Mouse (Mus musculus): Measurements from ENCODE around the gene Zzef1.

Gene Zzef1

DNA sequence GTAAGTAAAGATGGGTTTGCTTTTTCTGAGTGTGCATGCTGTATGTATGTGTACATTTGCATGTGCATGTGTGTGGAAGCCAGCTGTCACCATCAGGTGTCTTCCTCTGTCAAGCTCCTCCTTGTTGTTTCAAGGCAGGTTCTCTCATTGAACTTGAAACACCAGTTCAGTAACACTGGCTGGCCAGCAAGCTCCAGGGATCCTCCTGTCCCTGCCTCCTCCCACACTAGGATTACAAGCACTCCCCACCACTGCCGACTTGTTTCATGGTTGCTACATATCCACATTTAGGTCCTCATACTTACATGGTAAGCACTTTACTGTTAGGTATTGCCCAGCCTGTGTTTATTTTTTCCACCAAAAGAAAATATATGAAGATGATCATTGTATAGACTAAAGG lies 96.6 kb downstream of the Zzef1 start:
- no peak for DNase-seq (ENCODE audit: low read depth, low spot score)

DNA sequence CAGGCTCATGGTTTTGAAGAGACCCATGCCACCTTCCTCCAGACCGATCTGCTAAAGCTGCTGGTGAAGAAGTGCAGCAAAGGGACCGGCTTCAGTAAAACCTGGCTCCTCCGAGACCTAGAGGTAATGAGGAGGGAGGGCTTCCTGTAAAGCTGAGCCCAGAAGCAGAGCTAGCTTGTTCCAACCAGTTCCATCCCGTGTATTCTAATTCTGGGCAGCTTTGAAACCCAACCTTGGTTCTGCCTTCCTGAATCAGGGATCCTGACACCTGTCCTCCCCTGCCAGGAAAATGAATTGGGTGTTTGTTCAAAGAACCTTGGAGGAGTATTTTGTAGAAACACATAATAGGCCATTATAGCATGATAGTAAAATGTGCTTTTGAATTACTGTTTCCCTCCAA lies 112.4 kb downstream of the Zzef1 start:
- no peak for DNase-seq (ENCODE audit: low read depth, low spot score)

- no peak for DNase-seq (ENCODE audit: low read depth, low spot score)
These were observed 121.4 kb downstream of the Zzef1 start for GRCm38 (mm10) chr11:72917299-72917996.

- no peak for DNase-seq (ENCODE audit: low read depth, low spot score)
These were observed 127.1 kb downstream of the Zzef1 start for GRCm38 (mm10) chr11:72923116-72923515.

DNA sequence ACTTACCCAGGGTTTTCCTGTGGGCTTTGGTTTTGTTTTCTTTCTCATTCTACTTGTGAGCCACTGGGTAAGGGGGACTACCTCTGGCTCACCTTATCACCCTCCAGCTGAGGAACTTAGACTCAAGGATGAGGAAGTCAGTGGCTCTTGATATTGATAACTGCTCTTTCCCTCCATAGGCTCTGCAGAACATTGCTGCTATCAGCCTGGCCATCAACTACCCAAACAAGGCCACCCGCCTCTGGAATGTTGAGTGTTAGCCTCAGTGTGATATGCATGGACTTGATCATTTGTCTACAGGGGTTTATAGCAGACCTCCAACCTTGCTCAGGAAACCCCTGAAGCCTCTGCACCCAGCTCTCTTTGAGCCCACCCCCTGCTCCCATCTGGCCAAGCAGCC lies 128.4 kb downstream of the Zzef1 start:
- no peak for DNase-seq (ENCODE audit: low read depth, low spot score)

DNA sequence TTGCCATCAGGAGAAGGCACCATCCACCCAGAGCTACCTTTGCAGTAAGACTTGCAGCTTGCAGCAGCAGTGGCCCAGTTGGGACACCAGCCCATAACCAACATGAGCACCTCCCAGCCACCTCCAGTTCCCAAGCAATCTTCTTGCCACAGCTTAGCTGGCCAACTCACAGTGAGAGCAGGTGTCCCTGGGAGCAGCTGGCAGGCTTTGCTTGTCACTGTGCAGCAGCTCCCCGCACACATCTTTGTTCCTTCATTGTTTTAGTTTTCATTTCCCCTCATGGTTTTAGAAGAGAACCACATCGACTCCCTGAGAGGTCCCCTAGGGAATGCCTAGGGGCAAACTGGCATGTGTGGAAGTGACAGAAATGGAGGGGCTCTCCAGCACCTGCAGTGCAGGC lies 129.0 kb downstream of the Zzef1 start:
- no peak for DNase-seq (ENCODE audit: low read depth, low spot score)

GRCm38 (mm10) chr11:72926226-72926890 lies 130.3 kb downstream of the Zzef1 start:
- DNase-seq (ENCODE audit: low read depth, low spot score): no peak

DNA sequence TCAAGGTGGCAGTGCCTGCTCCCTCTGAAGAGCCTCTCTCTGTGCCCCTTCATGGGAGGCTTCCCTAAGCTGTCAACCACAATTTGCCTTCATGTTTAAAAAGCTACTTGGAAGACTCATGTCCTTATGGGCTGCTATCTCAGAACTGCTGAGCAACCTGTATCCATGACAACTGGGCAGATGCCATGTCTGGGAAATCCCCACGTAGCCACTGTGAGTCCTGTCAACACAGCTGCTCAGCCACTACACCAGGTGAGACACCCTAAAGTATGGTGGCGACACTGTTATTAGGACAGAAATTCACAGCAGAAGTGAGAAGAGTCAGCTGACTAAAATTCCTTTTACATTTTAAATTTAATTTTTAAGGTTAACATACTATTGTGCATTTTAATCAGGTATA lies 132.5 kb downstream of the Zzef1 start:
- no peak for DNase-seq (ENCODE audit: low read depth, low spot score)

DNA sequence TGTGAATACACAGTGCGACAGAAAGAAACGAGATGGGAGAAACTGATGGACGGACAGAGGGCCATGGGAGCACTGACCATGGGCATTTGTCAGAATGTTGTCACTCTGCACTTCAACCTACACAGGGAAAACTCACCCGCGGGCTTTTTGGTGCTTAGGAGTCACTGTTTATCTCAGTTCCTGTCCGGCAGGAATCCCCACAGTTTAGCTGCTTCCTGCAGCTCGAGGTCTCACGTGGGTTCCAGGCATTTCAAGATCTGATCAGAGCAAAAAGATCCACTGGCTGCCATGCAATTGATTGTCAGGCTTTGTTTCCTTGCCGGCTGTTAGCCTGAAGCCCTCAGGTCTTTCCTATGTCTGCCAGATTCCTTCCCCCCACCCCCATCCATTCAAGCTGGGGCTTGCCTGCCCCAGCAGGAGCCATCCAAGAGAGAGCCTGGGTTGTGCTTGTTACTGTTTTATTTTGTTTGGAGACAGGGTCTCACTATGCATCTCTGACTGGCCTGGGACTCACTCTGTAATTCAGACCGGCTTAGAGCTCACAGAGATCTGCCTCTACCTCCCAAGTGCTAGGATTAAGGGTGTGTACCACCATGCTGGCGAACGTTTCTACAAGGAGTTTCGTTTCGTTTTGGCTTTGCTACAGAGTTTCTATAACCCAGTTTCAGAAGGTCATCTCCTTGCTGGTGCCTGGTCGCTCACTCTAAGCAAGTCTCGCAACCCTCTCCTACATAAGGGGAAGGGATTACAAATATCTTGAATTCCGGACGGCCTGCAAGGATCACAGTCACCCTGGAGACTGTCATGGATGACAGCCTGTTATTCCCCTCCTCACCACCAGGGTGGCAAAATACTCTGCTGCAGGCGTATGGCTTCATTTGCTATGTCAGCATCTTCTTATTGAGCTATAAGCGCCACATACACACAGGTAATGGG lies 144.4 kb downstream of the Zzef1 start:
- DNase-seq (ENCODE audit: low read depth, low spot score): no peak

GRCm38 (mm10) chr11:72944996-72945793 lies 149.2 kb downstream of the Zzef1 start:
- no peak for DNase-seq (ENCODE audit: low read depth, low spot score)

GRCm38 (mm10) chr11:72945875-72946559 lies 150.0 kb downstream of the Zzef1 start:
- DNase-seq (ENCODE audit: low read depth, low spot score): no peak

GRCm38 (mm10) chr11:72946560-72947119 lies 150.6 kb downstream of the Zzef1 start:
- no peak for DNase-seq (ENCODE audit: low read depth, low spot score)

- DNase-seq (ENCODE audit: low read depth, low spot score): no peak
These were observed 151.8 kb downstream of the Zzef1 start for GRCm38 (mm10) chr11:72947840-72948239.

DNA sequence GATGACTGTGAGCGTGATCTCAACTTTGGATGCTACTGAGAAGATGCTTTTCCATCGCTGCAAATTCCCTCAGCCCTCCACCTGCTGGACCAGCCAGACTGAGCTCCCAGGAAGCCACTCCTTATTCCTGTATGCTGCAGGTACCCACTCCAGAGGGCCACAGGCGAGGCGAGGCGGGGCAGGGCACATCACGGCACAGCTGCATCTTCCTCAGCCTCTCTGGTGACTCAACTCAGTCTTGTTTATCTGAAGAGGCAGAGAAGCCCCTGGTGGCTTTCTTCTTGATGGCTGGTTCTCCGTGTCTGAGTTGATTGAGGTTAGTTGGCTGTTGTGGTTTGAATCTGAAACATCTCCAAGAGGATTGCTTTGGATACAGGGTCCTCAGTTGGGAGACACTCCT lies 152.2 kb downstream of the Zzef1 start:
- DNase-seq (ENCODE audit: low read depth, low spot score): no peak

DNA sequence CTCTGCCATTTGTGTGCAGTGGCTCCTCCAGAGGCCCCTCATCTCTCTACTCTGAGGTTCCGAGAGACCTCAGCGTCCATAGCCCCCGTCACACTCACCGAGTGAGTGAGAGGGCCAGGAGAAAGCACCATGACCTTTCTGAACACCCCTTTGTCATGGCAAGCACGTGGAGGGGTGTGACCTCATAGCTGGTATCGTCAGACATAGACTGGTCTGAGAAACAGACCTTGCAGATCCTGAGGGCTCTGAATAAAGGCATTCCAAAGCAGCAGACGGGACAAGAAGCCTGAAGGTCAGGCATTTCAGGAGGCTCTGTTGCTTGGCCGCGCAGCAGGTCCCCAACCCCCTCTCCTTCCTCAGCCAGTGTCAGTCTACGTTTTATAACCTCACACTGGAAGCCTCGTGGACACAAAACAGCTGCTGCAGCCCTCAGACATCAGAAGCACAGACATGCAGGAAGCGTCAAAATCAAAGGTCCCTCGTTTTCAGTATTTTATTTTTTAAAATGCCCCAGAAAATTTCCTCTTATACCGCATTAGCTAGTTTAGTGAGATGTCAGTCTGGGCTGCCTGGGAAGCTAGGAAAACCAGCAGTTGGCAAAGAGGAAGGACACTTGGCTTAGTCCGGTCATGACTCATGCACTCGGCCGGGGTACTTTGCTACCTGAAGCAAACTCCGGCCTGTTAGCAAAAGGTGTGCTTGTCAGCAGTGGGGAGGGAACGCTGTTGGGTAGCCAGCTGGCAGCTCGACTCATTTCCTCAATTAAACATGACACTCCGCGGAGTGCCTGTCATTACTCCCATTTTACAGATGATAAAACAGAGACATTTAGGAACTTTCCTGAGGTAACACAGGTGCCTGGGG lies 155.3 kb downstream of the Zzef1 start:
- no peak for DNase-seq (ENCODE audit: low read depth, low spot score)

DNA sequence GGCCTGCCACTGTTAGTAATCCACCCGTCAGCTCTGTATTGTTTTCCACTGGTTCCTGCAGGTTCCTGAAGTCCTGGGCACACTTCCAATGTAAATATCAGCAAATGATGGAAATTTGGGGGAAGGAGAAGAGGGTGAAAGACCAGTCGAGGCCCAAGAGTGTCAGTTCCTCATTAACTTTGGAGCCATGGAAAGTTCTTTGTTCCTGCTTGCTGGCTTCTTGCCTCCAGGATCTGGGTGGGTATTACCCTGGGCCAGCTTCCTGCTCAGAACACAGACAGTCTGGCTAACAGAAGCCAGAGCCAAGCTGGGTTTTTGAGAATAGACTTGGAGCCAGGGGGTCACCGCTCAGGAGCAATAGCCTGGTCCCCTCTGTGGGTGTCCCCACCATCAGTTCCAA lies 156.2 kb downstream of the Zzef1 start:
- no peak for DNase-seq (ENCODE audit: low read depth, low spot score)

DNA sequence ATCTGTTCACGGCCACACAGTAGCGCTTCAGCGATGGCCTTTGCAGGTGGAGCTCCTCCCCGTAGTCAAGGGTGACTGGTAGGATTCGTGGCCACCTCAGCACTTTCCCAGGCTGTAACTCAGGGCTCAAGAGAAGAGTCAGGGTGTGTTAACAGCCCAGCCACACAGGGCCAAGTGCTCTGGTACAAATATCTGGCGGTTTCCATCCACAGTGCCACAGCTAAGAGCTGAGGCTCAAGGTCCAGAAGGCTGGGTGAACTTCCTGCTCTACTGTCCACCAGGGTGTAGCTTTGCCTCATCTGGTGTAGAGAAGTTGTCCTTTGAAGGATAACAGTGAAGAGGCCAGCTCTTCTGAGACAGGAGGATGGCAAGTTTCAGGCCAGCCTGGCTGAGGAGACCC lies 156.7 kb downstream of the Zzef1 start:
- DNase-seq (ENCODE audit: low read depth, low spot score): no peak

DNA sequence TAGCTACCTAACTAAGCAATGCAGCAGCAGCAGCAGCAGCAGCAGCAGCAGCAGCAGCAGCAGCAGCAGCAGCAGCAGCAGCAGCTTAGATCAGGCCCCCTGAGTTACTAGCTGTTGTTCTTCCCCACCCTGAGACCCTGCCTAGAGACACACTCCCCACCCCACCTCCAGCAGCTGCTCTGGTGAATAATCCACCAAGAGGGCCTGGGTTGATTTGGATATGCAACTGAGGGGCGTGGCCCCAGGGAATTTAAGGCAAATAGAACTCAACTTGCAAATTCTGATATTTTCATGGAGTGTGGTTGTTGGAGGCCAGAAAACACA lies 157.1 kb downstream of the Zzef1 start:
- DNase-seq (ENCODE audit: low read depth, low spot score): no peak

DNA sequence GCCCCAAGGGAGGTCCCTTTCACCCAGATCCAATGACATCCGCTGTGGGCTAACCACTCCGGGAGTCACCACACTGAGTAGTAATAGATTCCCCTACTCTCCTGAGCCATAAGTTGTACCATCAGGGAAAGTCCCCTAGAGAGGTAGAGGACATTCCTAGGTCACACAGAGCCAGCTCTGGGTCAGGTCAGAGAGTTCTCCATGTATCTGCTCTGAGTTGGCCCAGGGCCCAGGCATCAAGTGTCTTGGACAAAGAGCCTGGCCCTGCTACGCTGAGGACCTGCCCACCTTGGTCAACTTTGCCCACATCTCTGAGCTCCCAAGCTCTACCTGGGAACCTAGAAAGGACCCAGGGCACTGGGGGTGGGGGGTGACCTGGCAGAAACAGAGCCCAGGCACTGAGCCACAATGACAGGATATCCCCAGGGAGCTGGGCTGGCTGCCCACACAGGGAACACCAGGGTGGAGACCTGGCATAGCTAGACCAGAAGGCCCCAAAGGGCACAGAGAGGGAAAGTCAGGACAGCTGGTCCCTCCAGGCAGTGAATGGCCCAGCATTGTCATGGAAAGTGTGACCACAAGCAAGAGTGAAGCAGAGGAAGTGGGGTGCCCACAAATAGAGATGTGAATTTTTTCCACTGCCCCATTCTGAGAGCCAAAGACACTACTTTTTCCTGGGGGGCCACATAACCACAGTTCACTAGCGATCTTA lies 157.6 kb downstream of the Zzef1 start:
- DNase-seq (ENCODE audit: low read depth, low spot score): no peak

Measured in retina, adult 2 months (tissue).